Mouse (Mus musculus) layer of hippocampus, postnatal 10 days (tissue): ENCODE measurements around the gene Guca1b. TPM values are rescaled to one million over a fixed set of nuclear protein-coding genes. Genes with fewer than 3 reads are reported as not detected.
A peak's percentile ranks its signal among the peaks of the same experiment; 100 is the strongest.
"Not testable (repeated sequence)": the region's sequence is repeated elsewhere in the genome, so short reads cannot be mapped to it uniquely, and the experiment has no call there.

ENCODE experiments used
- DNase-seq, 2 experiments: peaks; one replicate each; pipeline ENCODE4 v3.0.0; 2021; ENCODE audit warnings: low spot score in 2 of 2
- total RNA-seq, 2 experiments: library from RNA; stranded (reverse); gene quantifications; 2 replicates each; pipeline ENCODE4 v1.2.3; 2021

Gene Guca1b
- total RNA-seq, 2 experiments from 2014 or later: 0.40 to 0.43 TPM

DNA sequence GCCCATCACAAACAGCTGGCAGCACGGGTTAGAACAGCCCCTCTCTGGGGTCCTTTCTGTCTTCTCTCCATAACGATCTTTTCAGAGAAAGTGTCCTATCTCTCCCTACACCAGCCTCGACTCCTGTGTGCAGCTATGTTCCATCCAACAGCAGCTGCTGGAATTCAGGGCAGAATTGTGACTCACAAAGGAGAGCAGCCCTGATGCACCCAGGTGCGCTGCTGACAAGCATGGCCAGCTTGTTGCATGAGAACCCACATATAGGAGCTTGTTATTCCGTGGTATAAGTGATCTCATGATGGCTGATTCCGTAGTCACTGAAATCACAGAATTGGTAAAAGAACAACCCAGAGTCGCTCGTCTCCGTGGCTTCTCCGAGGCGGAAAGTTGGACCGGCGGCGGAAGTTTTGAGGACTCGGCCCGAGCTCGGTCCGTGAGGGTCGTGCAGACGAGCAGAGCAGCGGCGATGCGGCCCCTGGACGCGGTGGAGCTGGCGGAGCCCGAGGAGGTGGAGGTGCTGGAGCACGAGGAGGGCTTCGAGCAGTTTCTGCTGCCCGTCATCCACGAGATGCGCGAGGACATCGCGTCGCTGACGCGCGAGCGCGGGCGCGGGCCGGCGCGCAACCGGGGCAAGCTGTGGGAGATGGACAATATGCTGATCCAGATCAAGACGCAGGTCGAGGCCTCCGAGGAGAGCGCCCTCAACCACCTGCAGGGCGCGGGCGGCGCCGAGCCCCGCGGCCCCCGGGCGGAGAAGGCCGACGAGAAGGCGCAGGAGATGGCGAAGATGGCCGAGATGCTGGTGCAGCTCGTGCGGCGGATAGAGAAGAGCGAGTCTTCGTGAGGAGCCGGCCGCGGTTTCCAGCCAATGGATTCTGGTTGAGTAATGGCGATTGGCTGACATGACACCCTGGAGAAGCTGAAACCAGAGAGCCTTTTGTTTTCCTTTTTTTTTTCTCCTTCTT lies 25.0 kb downstream of the Guca1b start:
- DNase-seq: peak; percentile 36 to 39

- no peak for DNase-seq
These were observed 35.0 kb downstream of the Guca1b start for GRCm38 (mm10) chr17:47420195-47420594.

GRCm38 (mm10) chr17:47421566-47421965 lies 36.4 kb downstream of the Guca1b start:
- DNase-seq: no peak

DNA sequence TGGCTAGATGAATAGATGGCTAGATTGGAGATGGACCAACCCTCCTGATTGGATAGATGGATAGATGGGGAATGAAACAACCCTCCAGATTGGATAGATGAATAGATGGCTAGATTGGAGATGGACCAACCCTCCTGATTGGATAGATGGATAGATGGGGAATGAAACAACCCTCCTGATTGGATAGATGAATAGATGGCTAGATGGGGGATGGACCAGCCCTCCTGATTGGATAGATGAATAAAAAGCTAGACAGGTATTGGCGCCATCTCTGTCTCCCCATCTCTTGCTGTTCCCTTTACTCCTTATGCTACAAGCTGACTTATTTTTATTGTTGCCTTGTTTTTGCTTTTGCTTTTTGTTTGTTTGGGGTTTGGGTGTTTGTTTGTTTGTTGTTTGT lies 37.4 kb downstream of the Guca1b start:
- not testable (repeated sequence) for DNase-seq

DNA sequence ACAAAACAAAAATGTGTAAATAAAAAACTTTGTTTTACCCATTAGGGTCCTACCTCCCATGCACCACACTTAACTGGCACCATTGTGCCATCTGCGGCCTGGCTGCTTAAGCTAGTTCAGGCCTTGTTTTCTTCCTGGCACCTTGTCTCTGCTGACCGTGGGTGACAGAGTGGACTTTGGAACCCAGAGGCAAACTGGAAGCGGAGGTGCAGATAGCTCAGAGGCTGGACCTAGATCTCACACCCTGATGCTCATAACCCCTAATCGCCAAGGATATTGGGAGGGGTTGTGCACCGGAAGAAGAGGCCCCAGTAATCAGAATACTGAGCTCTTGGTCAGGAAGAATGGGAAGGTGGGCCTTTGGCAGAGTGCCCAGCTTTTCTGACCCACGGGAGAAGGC lies 39.0 kb downstream of the Guca1b start:
- DNase-seq: no peak

GRCm38 (mm10) chr17:47427316-47427715 lies 42.1 kb downstream of the Guca1b start:
- DNase-seq: no peak

- DNase-seq: no peak
These were observed 43.7 kb downstream of the Guca1b start for GRCm38 (mm10) chr17:47428831-47429304.

DNA sequence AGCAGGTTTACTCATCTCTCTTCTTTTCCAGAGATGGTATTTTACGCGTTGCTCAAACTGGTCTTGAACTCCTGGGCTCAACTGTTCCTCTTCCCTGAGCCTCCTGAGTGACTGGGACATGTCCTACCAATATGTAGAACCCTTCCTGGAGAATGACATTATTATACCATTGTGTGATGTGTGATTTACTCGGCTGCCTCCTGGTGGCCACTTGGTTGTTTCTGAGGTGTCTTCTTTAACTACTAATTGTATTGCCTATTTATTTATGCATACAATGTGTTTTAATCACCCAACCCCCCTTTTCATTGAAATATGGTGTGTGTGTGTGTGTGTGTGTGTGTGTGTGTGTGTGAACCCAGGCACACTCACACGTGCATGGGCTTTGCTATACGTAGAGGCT lies 45.6 kb downstream of the Guca1b start:
- DNase-seq: no peak

GRCm38 (mm10) chr17:47436156-47436906 lies 51.1 kb downstream of the Guca1b start, which contains the start of gene AI661453:
TSS of gene AI661453 (plus strand) at chr17:47436615.
- no peak for DNase-seq

DNA sequence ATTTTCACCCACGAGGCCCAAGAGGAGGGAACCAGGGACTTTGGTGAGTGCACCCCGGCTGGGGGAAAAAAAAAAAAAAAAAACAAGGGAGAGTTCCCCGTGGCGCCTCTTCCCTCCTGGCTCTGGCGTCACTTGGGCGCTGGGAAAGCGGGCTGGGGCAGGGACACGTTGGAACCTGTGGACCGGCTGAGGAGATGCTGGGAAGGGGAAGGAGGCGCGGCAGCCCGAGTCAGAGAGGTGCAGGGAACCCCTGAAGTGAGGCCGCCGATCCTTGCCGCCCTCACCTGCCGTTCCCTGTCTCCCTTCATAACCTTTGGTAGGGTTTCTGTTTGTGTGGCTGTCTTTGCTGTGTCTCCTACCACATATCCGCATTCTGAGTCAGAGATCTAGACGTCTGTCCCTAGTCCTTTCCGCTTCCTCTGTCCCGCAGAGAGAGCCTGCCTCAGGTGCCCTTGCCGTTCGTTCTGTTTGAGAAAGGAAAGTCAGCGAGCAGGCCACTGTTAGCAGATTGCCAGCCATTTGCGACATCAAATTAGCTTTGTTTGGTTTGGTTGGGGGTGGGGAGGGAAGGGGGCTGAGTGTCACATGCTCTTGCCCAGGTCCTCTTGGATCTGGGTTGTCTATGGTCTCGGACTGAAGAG lies 51.8 kb downstream of the Guca1b start, which contains the start of gene 1700001C19Rik:
TSS of gene 1700001C19Rik (minus strand) at position 470 of the 641 bp plus-strand sequence.
- no peak for DNase-seq

DNA sequence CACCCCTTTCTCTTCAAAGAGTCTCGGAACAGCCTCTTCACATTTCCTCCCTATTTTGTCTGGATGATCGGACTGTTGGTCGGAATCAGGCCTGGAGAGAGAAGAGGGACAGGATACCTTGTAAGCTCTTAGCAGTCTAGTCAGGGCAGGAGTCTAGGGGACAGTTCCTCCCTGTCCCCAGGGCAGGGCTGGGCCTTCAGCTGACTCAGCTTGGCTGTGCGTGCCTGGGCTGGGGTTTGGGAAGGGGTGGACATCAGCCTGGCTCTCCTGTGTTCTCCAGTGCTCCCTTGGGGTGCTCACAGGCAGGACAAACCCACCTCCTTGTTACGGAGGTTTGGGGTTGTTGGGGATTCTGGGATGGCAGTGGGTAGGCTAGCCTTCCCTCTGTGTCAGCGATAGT lies 53.4 kb downstream of the Guca1b start:
- no peak for DNase-seq

DNA sequence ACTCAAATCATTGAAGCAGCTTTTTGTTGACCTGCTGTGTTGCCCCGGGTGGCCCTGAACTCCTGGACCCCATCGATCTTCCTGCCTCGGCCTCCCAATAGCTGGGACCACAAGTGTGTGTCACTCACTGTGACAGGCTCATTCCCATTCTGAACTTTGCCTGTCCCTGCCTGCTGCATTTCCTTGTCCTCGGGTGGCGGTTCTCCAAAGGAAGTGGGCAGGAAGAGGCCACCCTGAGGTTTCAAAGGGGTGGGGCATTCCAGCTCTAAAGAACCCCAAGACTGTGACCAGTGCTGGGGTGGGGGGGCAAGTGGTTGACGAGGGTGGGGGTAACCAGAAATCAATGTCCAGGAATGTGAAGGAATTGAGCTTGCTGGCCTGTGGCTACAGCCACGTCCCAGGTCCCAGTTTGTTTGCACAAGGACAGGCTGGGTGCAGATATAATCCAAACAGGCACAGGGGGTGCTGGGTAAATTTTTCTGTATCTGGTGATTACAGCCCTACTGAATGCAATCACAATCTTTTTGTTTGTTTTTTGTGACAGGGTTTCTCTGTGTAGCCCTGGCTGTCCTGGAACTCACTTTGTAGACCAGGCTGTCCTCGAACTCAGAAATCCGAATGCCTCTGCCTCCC lies 54.3 kb downstream of the Guca1b start:
- no peak for DNase-seq

DNA sequence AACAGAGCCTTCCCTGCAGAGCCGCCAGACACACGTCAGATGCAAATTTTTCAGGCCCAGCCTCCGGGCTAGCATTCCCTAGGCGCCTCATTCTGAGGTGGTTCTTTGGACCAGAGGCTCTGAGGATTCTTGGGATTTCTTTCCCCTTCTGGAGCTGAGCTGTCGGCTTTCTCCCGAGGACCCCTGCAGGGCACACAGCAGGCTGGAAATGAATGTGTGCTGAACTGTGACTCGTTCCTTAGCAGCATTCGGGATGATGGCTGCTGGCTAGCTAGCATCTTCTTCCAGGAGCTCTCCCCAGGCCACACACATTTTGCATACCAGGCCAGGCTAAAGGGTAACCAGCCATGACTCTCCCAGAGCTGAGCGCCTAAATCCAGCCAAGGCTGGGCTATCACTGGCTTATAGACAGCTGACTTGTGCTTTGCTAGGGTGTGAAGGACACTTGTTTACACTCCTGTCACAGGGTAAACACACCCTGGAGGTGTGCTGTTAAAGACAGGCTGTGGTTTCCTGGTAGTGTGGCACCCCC lies 55.2 kb downstream of the Guca1b start:
- no peak for DNase-seq

DNA sequence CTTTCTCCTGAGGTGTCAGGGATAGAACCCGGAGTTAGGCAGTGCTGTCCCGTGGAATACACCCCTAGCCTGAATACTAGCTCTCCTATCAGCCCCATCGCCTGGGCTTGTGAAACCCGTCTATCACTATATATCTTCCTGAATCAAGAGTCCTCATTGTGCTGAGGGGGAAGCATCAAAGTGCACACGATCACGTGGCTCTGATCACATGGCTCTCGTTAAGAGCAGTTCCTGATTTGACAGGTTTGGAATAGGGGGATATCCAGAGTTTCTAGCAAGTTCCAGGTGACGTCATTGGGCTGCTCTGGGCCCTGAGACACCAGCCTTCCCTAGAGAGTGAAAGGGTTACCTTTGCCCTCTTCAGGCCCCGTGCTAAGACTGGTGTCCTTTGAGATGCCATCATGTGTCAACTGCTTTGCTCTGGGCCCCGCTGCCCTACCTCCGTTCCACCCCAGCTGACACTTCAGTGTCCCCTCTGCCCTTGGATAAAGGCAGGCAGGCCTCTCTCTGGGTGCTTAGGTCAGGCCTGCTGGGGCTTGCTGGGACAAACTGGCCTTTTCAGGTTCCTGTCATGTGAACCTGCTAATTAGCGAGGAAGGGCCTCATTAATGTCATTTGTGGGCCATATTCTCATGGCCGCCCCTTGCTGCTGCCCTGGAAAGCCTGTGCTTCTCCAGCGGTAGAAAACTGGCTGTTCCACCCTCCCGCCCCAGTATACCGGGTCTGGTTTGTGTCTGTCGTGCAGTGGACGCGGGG lies 56.3 kb downstream of the Guca1b start:
- no peak for DNase-seq

DNA sequence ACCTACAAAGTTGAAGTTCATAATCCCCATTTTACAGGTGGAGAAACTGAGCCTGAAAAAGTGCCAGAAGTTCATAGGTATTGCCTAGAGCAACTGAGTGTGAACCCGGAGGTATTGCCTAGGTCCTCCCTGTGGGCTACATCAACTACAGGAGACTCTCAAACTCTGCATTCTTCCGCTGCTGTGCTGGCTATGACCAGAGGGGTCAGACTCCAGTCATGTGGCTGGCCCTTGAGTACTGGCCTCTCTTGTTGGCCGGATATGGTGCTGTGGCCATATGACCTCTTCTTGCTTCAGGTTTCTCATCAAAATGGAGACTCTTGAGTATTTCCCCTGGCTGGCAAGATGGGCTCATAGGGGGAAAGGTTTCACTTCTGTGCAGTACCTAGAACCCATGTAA lies 57.1 kb downstream of the Guca1b start:
- no peak for DNase-seq

Other genes starting within 250 kb of the Guca1b start
- 10 to 100 TPM; 29.1 to 30.6 TPM for gene Mrps10, start 16.5 kb upstream of the Guca1b start, total RNA-seq
- gene Guca1a, start 15.2 kb downstream of the Guca1b start, total RNA-seq: 1 to 10 TPM in 1 of 2 experiments, not detected in 1; 1.2 TPM
- under 1 TPM; 0.23 to 0.38 TPM for gene AI661453, start 51.2 kb downstream of the Guca1b start, total RNA-seq
- under 1 TPM in 1 of 2 experiments, not detected in 1; 0.94 TPM for gene 1700001C19Rik, start 52.0 kb downstream of the Guca1b start, total RNA-seq
- gene Taf8, start 116.9 kb downstream of the Guca1b start, total RNA-seq: 10 to 100 TPM; 16.7 to 17.0 TPM
- 10 to 100 TPM; 34.7 to 39.6 TPM for gene Ccnd3, start 119.7 kb downstream of the Guca1b start, total RNA-seq
- 10 to 100 TPM; 24.5 to 24.9 TPM for gene Bysl, start 226.1 kb downstream of the Guca1b start, total RNA-seq
- 10 to 100 TPM; 23.9 to 24.8 TPM for gene Med20, start 226.2 kb downstream of the Guca1b start, total RNA-seq
- gene Gm20517, start 226.2 kb downstream of the Guca1b start, total RNA-seq: 10 to 100 TPM in 1 of 2 experiments, 1 to 10 TPM in 1; 6.6 to 10.1 TPM
- 10 to 100 TPM; 11.3 to 13.2 TPM for gene Usp49, start 245.3 kb downstream of the Guca1b start, total RNA-seq